Comparison of ENCODE assay signal across 8 mouse cellular contexts in the genomic region with DNA sequence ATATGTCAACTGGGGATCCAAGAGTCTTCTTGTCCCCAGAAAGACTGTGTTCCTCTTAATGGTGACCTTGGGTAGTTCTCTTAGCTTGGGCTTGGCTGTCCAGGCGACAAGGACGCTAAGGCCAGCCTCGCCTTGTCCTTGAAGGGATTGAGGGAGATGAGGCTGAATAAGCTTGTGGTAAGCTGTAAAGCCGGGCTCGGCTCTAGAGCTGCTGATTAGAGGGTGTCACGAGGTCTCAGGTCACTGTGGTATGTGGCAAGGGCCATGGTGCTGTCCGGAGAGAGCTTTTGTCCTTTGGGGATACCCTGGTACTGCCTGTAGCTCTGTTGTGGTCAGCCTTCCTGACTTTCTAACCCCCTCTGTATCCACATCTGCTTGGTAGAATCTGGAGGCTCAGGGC. TPM values are rescaled to one million over a fixed set of nuclear protein-coding genes. Genes with fewer than 3 reads are reported as not detected.
A peak's percentile ranks its signal among the peaks of the same experiment; 100 is the strongest.
DNase-seq lines count a peak whose midpoint lies in the region; ATAC-seq and TF ChIP-seq lines count a peak whose summit lies in the region.

No protein-coding gene starts in this region.

- H3K36me3 ChIP-seq in lung, embryonic 14.5 days (ENCODE audit: insufficient read depth): no peaks in the 10 kb centered on the region
- H3K36me3 ChIP-seq in forebrain, embryonic 15.5 days: peaks cover 2% of the 10 kb centered on the region; the same call in 1 of the 2 replicates
- peaks cover 7% of the 10 kb centered on the region; the same call in 1 of the 2 replicates for H3K36me3 ChIP-seq in limb, embryonic 12.5 days

- H3K4me2 ChIP-seq in lung, embryonic 14.5 days: peak overlapping the region; percentile 96
- H3K4me2 ChIP-seq in forebrain, embryonic 15.5 days (replicated peaks): peak overlapping the region; percentile 85
- H3K4me2 ChIP-seq in limb, embryonic 12.5 days: peak overlapping the region; percentile 96

- TF ChIP-seq POLR2A in olfactory bulb, adult 2 months (IDR thresholded peaks at IDR 0.05; ENCODE audit: insufficient read depth, low read depth, low read length): no peak

- 59% methylated on average over 7 of the region's 7 CpGs for WGBS in lung, embryonic 14.5 days
- WGBS in forebrain, embryonic 15.5 days: 85% methylated on average over 7 of the region's 7 CpGs
- WGBS in limb, embryonic 12.5 days: 71% methylated on average over 7 of the region's 7 CpGs
- 65% methylated on average over 7 of the region's 7 CpGs for WGBS in olfactory bulb, adult 2 months

- H3K27ac ChIP-seq in lung, embryonic 14.5 days (ENCODE audit: low read depth): no peak overlapping the region
- no peak overlapping the region for H3K27ac ChIP-seq in forebrain, embryonic 15.5 days (replicated peaks)
- no peak overlapping the region for H3K27ac ChIP-seq in limb, embryonic 12.5 days
- H3K27ac ChIP-seq in olfactory bulb, adult 2 months (ENCODE audit: insufficient read depth, low read depth, low read length): peak overlapping the region; percentile 86

- no peak for TF ChIP-seq CTCF in lung, embryonic 14.5 days (IDR thresholded peaks at IDR 0.05; ENCODE audit: low read depth)
- no peak for TF ChIP-seq CTCF in olfactory bulb, adult 2 months (IDR thresholded peaks at IDR 0.05; ENCODE audit: insufficient read depth, low read depth, low read length)

- peaks cover 30% of the 10 kb centered on the region for H3K4me1 ChIP-seq in lung, embryonic 14.5 days (ENCODE audit: insufficient read depth)
- peaks cover 55% of the 10 kb centered on the region for H3K4me1 ChIP-seq in forebrain, embryonic 15.5 days
- peaks cover 47% of the 10 kb centered on the region for H3K4me1 ChIP-seq in limb, embryonic 12.5 days (replicated peaks)
- peaks cover 30% of the 10 kb centered on the region for H3K4me1 ChIP-seq in olfactory bulb, adult 2 months (ENCODE audit: control insufficient read depth, insufficient read depth, low read length)

- no peak overlapping the region for H3K9ac ChIP-seq in lung, embryonic 14.5 days
- H3K9ac ChIP-seq in forebrain, embryonic 15.5 days (replicated peaks): peak overlapping the region; percentile 100; the same call in 1 of the 2 replicates
- no peak overlapping the region for H3K9ac ChIP-seq in limb, embryonic 12.5 days (replicated peaks)

- no peaks in the 10 kb centered on the region for H3K27me3 ChIP-seq in lung, embryonic 14.5 days (ENCODE audit: insufficient read depth, low read length)
- no peaks in the 10 kb centered on the region for H3K27me3 ChIP-seq in forebrain, embryonic 15.5 days
- no peaks in the 10 kb centered on the region for H3K27me3 ChIP-seq in limb, embryonic 12.5 days

- no peak for ATAC-seq in lung, embryonic 14.5 days (ENCODE audit: insufficient read depth)
- no peak for ATAC-seq in forebrain, embryonic 15.5 days (replicated peaks)
- no peak for ATAC-seq in limb, embryonic 12.5 days (ENCODE audit: insufficient number of reproducible peaks, insufficient read depth, low FRiP score, low TSS enrichment, low read depth)
- no peak for ATAC-seq in granulocyte monocyte progenitor cell, adult 5-6 weeks (replicated peaks; ENCODE audit: poor library complexity, severe bottlenecking)

- H3K4me3 ChIP-seq in lung, embryonic 14.5 days (ENCODE audit: low read depth, low read length): peak overlapping the region; percentile 86
- peak overlapping the region; percentile 98 for H3K4me3 ChIP-seq in forebrain, embryonic 15.5 days
- peak overlapping the region; percentile 84 for H3K4me3 ChIP-seq in limb, embryonic 12.5 days (replicated peaks)
- peak overlapping the region; percentile 94 for H3K4me3 ChIP-seq in olfactory bulb, adult 2 months (ENCODE audit: insufficient read depth, low read depth, low read length)

- DNase-seq in lung, embryonic 14.5 days: no peak
- no peak for DNase-seq in lung, postnatal 14 days
- DNase-seq in Muller cell, postnatal 12 days (ENCODE audit: inconsistent ontology term): no peak
- no peak for DNase-seq in layer of hippocampus, postnatal 25 days (ENCODE audit: extremely low spot score in 1 of 2, low spot score in 1 of 2)

- no peaks in the 10 kb centered on the region for H3K9me3 ChIP-seq in lung, embryonic 14.5 days (ENCODE audit: low read depth, low read length)
- no peaks in the 10 kb centered on the region for H3K9me3 ChIP-seq in forebrain, embryonic 15.5 days
- H3K9me3 ChIP-seq in limb, embryonic 12.5 days: no peaks in the 10 kb centered on the region

RNA-seq across cellular contexts. Expression of a gene that starts 2.0 kb away (rescaled TPM):
- 47.6 and 50.7 TPM in 2 replicates for polyA plus RNA-seq in lung, embryonic 14.5 days (2014; fragmentation: Nextera tagmentation; extraction: Ambion mirVana)
- 94.2 and 98.8 TPM in 2 replicates for polyA plus RNA-seq in forebrain, embryonic 15.5 days (2015; fragmentation: Nextera tagmentation; extraction: Ambion mirVana)
- 45.4 and 47.1 TPM in 2 replicates for polyA plus RNA-seq in limb, embryonic 12.5 days (2016; fragmentation: Nextera tagmentation; extraction: Ambion mirVana)
- polyA plus RNA-seq in olfactory bulb, adult 2 months (2012; ENCODE audit: insufficient read depth, insufficient read length, low replicate concordance, missing spikeins): 322 TPM in 1 of 2 replicates, not detected in the other
- total RNA-seq in granulocyte monocyte progenitor cell, adult 5-6 weeks (2014; fragmentation: Nextera tagmentation): 42.8 and 42.9 TPM in 2 replicates
- total RNA-seq in granulocyte monocyte progenitor cell, adult 5-6 weeks (2017): 18.9 and 30.2 TPM in 2 replicates
- total RNA-seq in layer of hippocampus, postnatal 25 days (2021): 100 to 1,000 TPM; 104 to 168 TPM
